Mouse (Mus musculus) bone marrow macrophage, adult 2 months (primary cell): ENCODE results near the gene Zcchc3.

Source experiments
- CTCF ChIP-seq: IDR thresholded peaks from 2 replicates; pipeline ENCODE4 v1.5.1; 2012; ENCODE audit warnings: low read depth, mild to moderate bottlenecking, low read length, moderate library complexity
- POLR2A ChIP-seq: IDR thresholded peaks from 2 replicates; pipeline ENCODE4 v1.6.1; 2012; ENCODE audit warnings: mild to moderate bottlenecking, low read depth, low read length, borderline replicate concordance

GRCm38 (mm10) chr2:152446642-152447041, 31.8 kb upstream of the Zcchc3 start:
- TF ChIP-seq POLR2A (no peak), CTCF (no peak)
